Mouse (Mus musculus) kidney, adult 2 months (tissue): ENCODE measurements around the gene Tle1.

Source experiments
- CTCF ChIP-seq: fragments of 200-500 bp; conservative IDR thresholded peaks from 2 replicates; pipeline ENCODE4 v1.5.1; 2011; ENCODE audit warnings: low read depth, mild to moderate bottlenecking, control low read depth, low read length, moderate library complexity, mixed read lengths; ENCODE audit not compliant: insufficient read depth, insufficient read length
- POLR2A ChIP-seq: fragments of 200-500 bp; IDR thresholded peaks from one replicate; pipeline ENCODE4 v1.6.1; 2011; ENCODE audit warnings: low read depth, low read length, control low read depth

DNA sequence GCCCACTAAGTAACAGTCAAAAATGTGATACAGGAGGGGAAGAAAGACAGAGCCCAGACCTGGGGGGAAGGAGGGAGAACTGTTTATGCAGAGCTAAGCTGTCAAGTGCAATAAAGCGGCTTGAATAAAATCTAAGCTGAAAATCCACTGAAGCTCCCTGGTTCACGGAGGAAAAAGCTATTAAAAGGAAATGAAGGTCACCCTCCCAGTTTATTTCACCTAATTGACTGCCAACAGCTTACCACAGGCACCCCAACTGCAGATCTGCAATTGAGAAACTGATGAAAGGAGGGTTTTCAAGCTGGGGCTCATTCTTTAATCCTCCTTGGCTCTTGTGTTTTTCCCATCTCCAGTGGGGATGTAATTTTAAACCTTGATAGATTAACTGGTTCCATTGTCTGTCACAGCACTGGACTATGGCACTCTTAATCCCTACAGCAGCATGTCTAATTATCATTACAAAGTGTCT, 32.9 kb downstream of the Tle1 start:
- no peak for TF ChIP-seq CTCF
- TF ChIP-seq POLR2A = no peak
